Mouse (Mus musculus) mouse trophoblast stem cell (cell line): ENCODE data around the gene Nwd1.

Source experiments
- in situ Hi-C, 2 experiments: fragments of 300-500 bp; cut with MseI, MboI; formaldehyde crosslinking; loops; 2 replicates in 1 of 2; 3 replicates in 1 of 2; pipeline ENCODE4 v1.15.1; 2025

The Nwd1 gene

DNA sequence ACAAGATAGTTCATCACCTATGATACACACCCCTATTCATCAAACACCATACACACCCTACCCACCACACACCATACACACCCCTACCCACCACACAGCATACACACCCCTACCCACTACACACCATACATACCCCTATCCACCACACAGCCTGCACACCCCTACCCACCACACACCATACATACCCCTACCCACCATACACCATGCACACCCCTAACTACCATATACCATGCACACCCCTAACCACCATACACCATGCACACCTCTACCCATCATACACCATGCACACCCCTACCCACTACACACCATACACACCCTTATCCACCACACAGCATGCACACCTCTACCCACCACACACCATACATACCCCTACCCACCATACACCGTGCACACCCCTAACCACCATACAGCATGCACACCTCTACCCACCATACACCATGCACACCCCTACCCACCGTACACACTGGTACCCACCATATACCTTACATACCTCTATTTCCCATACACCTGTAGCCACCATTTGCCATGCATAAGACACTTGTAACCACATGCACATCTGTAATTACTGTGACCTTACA is 51.9 kb downstream of the Nwd1 start:
- in situ Hi-C loops = no loop called here

DNA sequence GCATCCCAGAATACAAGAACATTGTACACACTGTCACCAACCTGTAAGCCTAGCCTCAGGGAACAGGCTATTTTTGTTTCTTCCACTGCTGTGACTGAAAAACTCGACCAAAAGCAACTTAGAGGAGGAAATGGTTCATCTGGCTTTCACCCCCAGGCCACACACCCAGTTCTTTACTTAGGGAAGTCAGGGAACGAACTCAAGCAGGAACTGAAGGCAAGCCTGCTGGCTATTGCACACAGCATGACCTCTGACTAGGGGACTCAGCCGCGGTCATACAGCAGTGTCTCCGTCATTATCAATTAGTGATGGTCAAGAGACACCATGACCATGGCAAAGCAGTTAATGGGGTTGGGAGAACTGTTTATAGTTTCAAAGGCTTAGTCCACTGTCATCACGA is 66.1 kb downstream of the Nwd1 start:
- in situ Hi-C loops = no loop called here

DNA sequence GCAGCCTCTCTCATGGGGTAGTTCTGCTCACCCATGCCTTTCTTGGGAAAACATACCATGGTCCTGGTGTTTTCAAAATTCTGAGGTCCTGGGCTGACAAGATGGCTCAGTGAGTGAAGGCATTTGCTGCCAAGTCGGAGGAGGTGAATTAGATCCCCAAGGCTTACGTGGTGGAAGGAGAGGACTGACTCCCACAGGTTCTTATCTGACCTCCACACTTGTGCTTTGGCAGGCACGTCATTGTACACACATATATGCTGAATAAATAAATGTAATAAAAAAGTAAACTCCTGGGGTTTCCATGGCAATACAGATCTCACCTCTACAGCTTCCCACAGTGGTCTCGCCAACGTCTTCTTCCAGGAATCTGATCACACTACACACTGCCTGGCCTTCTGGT is 70.1 kb downstream of the Nwd1 start:
- in situ Hi-C loops = no loop called here

DNA sequence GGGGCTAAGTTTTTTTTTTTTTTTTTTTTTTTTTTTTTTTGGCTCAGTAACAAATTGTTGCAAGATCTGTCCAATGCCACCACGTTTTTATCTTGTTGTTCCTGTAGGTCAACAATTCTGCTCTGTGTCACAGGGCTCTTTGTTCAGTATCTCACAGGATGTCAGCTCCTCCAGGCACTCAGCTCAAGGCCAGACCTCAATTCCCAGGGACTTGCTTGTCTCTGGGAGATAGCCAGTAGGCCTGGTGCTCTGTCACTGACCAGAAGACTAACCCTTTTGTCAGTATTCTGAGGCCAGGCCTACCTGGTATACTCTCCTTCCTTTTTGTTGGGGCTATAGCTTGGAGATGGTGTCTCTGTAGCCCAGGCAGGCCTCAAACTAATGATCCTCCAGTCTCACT is 74.0 kb downstream of the Nwd1 start:
- in situ Hi-C loops = no loop called here

DNA sequence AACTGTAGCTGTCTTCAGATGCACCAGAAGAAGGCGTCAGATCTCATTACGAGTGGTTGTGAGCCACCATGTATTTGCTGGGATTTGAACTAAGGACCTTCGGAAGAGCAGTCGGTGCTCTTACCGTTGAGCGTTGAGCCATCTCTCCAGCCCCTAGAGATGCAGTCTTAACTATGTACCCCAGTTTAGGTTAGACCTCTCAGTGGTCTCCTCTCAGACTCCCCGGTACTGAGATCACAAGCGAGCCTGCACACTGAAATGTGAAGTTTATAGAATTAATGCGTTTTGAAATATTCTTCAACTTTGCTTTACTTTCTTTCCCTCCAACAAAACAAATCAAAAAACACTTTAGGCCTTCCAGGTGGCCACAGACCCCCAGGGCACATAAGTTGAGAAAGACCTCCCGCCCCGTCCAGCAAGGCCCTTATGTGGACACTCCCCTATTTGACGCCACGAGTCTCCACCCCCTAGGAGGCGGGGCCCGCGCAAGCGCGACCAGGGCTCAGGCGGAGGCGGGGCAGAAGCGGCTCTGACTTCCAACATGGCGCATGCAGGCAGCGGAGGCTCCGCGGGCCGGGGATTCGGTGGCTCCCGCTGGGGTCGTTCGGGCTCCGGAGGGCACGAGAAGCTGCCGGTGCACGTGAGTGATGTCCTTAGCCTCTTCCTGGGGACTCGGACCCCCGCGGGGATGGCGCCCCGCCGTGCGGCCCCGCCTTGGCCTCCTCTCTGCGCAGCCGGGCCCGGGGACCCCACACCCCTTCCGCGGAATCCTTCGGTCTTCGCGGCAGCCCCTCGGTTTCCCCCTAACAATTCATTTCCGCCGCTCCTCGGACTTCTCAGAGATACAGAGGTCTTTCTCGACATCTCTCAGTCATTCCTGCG is 76.5 kb downstream of the Nwd1 start, which contains the start of gene Sin3b:
Sin3b (plus strand) TSS at position 517 of the 882 bp plus-strand sequence.
- in situ Hi-C loops = no loop called here

DNA sequence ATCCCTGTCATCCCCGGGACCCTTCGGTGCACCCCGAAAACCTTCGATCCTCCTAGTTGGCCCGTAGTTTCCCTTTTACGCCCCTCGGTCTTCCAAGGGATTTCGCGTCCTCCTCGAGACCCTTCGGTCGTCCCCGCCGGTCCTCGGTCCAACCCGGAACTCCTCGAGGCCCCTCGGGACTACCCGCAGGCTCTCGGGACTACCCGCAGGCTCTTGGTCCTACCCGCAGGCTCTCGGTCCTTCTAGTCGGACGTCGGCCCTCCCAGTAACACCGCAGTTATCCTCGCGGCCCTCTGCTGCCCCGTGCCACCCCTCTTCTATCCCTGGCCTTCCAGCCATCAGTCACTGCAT is 77.1 kb downstream of the Nwd1 start:
- in situ Hi-C loops = no loop called here

DNA sequence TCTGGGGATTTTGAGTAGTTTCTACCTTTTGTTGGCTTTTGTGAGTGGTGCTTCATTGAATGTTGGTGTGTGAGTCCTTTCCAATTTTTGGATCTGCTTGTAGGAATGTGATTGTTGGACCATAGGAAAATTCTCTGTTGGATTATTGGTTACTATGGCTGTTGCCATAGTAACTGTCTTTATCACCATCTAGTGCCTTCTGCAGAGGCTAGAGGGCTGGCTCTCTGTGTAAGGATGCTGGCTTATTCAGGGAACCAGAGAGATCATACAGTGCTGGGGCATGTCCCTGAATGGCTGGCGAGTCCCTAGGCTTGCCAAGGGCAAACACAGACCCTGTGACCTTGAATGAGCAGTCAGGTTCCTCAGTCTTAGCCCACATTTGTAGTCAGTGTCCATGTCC is 82.1 kb downstream of the Nwd1 start:
- in situ Hi-C loops = no loop called here

DNA sequence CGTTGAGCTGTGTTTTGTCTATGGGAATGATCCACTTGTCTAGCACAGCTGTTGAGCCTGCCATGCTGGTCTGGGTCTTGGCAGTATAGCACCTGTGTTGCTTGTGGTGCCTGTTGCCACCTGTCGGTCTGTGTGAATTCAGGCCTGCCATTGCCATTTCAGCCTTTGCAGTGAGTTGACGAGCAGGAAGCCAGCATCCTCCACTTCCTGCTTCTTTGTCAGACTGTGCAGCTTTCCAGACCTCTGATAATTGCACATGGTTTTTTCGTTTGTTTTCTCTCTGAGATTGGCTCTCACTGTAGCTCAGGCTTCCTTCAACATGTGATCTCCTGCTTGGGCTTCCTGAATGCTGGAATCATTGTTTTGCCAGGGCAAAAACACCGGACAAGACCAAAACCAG is 88.5 kb downstream of the Nwd1 start:
- in situ Hi-C loops = no loop called here

DNA sequence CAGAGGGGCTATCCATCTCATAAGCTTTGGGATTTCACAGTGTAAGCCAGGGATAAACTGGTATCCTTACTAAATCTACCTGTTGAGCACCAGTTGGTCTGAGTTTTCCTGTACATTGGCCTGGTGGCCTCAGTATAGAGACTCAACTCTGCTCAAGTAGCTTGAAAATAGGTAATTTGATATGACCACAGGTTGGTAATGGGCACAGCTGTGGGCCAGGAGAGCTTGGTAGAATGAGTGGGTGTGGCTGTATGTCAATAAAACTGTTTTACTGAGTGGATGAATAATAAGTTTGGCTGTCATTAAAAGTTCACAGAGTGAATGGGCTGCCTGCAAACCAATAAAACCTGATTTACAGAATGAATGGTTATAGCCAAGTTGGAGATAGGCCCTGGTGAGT is 90.4 kb downstream of the Nwd1 start:
- in situ Hi-C loops = no loop called here

DNA sequence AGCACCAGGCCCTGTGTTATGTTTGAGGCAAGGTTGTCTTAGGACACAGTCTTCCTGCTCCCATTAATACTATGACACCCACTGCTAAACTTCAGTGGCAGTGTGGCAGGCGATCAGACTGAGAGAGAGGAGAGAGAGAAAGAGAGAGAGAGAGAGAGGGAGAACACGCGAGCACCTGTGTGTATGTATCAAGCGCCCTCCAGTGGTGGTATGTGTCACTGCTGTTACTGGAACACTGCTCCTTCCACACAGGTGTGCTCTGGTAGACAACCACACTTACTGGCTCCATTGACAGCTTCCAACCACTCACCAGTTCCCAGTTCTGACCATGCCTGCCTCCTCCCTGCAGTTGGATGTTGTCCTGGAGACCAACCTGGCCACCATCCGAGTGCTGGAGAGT is 99.5 kb downstream of the Nwd1 start:
- in situ Hi-C loops = loop anchor here in 1 of 2 experiments (5.0 kb wide), 1 partner anchor 64 kb away; no protein-coding TSS in a partner anchor

DNA sequence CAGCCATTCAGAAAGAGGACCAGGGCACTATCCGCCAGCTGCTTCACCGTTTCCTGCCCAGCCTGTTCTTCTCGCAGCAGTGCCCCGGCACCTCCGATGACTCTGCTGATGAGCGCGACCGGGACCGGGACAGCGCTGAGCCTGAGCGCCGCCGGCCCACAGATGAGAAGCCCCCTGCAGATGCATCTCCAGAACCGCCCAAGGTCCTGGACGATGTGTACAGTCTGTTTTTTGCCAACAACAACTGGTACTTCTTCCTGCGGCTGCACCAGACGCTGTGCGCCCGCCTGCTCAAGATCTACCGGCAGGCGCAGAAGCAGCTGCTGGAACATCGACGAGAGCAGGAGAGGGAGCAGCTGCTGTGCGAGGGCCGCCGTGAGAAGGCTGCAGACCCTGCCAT is 103.3 kb downstream of the Nwd1 start:
- in situ Hi-C loops = loop anchor here in 1 of 2 experiments (5.0 kb wide), 1 partner anchor 68 kb away; no protein-coding TSS in a partner anchor

DNA sequence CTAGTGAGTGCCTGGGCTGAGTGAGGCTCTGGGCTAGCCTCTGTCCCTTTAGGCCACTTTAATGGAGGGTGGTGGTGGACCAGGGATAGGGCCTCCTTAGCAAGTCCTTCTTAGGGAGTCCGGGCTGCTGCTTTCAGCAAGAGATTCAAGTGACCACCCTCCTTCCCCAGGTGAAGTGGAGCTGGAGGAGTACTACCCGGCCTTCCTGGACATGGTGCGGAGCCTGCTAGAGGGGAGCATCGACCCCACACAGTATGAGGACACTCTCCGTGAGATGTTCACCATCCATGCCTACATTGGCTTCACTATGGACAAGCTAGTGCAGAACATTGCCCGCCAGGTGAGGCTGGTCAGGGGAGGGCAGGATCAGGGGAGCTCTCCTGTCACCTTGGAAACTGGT is 103.8 kb downstream of the Nwd1 start:
- in situ Hi-C loops = no loop called here

DNA sequence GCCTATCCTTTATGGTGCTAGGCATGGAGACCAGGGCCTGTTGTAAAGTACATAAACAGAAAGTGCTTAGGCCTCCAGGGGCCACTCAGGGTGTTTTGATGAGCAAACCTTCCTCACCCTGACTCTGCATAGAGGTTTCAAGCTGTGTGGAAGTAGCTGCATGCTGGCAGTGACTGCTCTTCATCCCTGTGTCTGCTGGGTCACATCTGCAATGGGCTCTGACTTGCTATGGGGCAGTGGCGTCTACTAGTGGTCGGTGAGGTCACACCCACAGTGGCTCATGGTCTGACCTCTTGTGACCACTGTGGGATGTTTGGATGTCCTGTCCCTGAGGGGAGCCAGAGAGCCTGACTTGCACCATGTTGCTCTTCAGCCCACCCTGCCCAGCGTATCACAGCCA is 104.6 kb downstream of the Nwd1 start:
- in situ Hi-C loops = no loop called here

DNA sequence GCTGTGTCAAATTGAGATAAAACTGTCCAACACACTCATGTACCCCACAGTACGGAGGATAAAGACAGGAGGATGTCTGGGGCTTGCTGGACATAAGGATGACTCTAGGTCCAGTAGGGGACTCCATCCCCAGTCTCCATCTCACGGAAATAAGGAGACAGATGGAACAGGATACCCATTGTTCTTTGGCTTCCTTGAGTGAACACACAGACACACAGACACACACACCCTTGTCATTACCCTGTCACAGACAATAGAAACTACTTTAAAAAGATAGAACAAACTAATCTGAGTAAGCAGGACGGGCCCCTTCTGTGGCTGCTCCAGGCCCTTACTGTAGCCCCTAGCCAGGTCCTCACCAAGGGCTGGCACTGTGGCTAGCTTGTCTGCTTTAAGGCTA is 105.8 kb downstream of the Nwd1 start:
- in situ Hi-C loops = no loop called here

DNA sequence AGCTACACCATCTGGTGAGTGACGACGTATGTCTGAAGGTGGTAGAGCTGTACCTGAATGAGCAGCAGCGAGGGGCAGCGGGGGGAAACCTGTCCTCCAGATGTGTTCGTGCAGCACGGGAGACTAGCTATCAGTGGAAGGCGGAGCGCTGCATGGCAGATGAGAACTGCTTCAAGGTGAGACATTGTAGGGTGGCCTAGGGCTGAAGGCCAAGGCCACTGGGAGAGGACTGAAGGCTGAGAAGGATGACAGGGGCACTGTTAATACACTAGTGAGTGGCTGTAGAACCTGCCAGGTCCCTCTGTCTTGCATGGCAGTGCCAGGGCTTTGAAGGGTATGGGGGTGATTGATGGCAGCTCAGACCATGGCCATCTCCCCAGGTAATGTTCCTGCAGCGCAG is 106.7 kb downstream of the Nwd1 start:
- in situ Hi-C loops = no loop called here

DNA sequence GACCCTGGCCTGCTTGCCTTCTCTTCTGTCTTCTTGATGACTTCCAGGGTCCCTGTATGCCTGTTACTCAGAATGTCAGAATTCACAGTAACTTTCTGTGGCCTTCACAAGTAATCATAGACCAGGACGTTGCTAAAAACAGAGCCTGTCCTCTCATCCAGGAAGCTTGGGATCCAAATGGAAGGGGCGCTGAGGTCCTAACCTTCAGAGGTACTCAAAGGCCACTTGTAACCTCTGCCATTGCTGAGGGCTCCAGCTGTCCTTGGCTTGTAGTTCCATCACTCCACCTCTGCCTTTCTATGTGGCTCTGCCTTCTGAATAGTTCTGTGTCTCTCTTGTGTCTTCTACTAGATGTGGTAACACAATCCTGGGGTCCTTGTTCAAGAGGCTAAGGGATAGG is 107.3 kb downstream of the Nwd1 start:
- in situ Hi-C loops = no loop called here

DNA sequence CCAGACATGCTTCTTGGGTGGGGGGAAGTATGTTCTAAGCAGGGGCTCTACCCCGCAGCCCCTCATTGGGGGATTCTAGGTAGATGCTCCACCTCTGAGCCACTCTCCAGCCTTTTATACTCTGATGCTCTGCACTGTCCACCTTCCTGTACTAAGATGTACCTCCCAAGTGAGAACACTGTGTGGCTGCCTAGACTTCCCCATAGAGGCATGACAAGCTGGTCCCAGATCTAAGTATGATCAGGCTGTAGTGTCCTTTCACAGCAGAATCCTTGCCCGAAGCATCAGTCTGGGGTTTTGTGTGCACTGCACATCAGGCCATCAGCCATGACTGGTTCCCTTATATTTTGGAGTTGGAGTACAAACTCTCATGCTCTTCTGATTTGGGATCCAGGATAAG is 109.5 kb downstream of the Nwd1 start:
- in situ Hi-C loops = no loop called here

DNA sequence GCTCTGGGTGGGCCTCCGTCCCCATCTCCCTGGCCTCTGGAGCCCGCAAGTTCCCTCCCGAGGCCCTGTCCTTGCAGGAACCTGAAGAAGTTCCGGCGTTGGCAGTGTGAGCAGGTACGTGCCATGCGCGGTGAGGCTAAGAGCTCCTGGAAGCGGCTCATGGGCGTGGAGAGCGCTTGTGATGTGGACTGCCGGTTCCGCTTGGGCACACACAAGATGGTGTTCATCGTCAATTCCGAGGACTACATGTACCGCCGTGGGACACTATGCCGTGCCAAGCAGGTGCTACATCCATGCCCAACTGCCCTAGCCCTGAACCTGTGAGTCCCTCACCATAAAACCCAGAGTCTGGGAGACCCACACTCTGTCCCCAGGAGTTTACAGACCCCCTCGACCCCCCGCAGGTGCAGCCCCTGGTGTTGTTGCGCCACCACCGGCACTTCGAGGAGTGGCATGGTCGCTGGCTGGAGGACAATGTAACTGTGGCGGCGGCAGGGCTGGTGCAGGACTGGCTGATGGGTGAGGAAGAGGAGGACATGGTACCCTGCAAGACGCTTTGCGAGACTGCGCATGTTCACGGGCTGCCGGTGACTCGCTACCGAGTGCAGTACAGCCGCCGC is 110.4 kb downstream of the Nwd1 start:
- in situ Hi-C loops = no loop called here

DNA sequence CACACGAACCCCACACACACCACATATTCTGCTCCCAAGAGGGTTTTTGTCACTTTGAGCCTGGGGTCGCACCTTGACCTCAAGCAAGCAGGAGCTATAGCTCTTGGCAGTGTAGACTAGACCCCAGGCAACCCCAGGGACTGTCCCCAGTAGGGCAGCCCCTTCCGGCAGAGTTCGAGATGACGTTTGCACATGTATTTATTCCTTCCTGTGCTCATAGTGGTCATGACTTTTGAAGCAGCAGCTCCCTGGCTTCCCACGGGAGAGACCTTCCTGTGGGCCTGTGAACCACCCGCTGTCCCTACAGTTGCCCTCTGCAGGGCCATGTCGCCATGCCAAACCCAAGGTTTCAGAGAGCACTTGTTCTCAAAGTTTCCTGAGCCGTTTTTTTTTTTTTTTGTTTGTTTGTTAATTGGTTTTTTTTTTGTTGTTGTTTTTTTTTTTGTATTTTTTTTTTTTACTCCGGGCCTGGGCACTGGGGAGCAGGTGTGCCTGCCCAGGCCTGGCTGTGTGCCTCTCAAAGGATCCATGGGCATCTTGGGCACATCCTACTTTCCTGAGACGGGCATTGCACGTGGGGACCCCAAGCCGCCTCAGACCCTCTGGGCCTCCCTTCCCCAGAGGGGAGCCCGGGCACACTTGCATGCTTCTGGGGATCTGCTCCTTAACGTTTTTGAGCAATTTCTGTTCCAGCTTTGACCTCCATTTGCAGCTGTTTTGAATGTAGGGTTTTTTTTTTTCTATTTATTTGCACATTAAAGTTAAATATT is 111.1 kb downstream of the Nwd1 start:
- in situ Hi-C loops = no loop called here

DNA sequence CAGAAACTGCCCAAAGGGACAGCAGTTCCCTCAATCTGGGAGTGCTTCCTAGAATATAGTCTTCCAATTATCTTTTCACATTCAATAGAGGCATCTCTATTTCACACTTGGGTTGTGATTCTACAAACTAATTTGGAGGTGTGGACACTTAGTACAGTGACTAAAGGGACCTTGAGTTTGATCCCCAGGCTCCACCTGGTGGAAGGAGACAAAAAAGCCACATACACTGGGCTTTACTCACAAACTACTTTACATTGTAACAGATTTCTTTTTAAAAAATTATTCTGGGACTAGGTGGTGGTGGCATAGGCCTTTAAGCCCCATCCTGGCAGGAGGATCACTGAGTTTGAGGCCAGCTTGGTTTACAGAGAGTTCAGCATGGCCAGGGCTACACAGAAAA is 111.8 kb downstream of the Nwd1 start:
- in situ Hi-C loops = no loop called here

DNA sequence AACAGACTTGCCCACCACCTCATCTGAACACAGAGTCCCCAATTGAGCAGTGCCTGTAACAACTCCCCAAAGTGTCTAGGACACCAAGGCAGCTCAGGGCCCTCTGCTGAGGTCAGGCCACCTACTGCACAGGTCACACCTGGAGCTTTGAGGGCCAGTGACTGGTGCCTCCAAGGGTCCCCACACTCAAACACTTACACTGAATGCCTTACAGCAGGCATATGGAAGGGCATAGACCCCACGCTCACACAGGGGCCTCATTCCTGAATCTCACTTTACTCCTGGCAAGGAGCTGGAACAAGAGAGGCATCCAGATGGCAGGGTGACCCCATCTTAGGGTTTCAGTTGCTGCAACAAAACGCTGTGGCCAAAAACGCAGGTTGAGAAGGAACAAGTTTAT is 113.7 kb downstream of the Nwd1 start:
- in situ Hi-C loops = no loop called here
